Mouse (Mus musculus): ENCODE measurements around the gene Ccer1.

GRCm38 (mm10) chr10:97668656-97669055, 24.2 kb upstream of the Ccer1 start:
- TF ChIP-seq CTCF (IDR thresholded peaks at IDR 0.05; ENCODE audit: low read depth) (no peak), EP300 (optimal IDR thresholded peaks at IDR 0.05) (no peak)

All from stomach, postnatal 0 days (tissue).